Mouse (Mus musculus) C2C12 (cell line): ENCODE data around the gene Rapgef2.

Source experiments
- CEBPB ChIP-seq: IDR thresholded peaks from one replicate; pipeline ENCODE4 v1.6.1; 2011; ENCODE audit warnings: low read depth, mild to moderate bottlenecking, control low read depth, moderate library complexity
- CTCF ChIP-seq: IDR thresholded peaks from one replicate; pipeline ENCODE4 v1.5.1; 2011; ENCODE audit not compliant: control insufficient read depth, insufficient read depth, insufficient read length
- MAX ChIP-seq: IDR thresholded peaks from one replicate; pipeline ENCODE4 v1.6.1; 2011; ENCODE audit warnings: mild to moderate bottlenecking, control low read depth
- MYOD1 ChIP-seq: IDR thresholded peaks from one replicate; pipeline ENCODE4 v1.6.1; 2011; ENCODE audit warnings: low read depth; ENCODE audit not compliant: control insufficient read depth, insufficient read length
- MYOG ChIP-seq: IDR thresholded peaks from one replicate; pipeline ENCODE4 v1.6.1; 2011; ENCODE audit not compliant: control insufficient read depth, insufficient read length; ENCODE audit errors: extremely low read depth
- USF1 ChIP-seq: IDR thresholded peaks from one replicate; pipeline ENCODE4 v1.6.1; 2011; ENCODE audit warnings: low read depth, mild to moderate bottlenecking, control low read depth, moderate library complexity

DNA sequence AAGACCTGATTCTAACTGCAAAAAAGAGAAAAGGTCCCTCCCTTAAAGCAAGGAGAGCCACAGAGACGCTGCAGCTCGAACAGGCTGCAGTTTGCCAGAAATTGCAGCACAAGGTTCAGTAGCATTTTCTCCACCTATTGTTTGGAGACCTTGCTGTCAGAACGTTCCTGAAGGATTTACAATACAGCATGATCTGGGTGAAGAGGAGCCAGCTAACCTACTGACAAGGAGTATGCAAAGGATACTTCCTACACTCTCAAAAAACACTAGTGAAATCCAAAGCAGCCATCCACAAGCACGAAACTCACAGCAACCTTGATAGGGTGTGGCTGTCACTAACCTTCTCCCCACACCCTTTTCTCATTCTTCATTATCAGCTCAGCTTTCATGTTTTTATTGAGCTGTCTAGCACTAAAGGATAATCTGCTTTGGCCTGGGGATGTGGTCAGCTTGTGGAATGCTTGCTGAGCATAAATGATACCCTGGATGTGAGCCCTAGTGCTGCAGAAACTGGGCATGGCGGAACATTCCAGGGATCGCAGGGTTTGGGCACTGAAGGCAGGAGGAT lies 124.4 kb downstream of the Rapgef2 start:
- TF ChIP-seq CTCF (no peak), USF1 (no peak), MAX (no peak), MYOD1 (no peak), CEBPB (no peak), MYOG (no peak)
